8 mouse cellular contexts compared by ENCODE assay signal in genomic region chr11:69457006-69457579, GRCm38 (mm10). TPM values are rescaled to one million over a fixed set of nuclear protein-coding genes. Genes with fewer than 3 reads are reported as not detected.
A peak's percentile ranks its signal among the peaks of the same experiment; 100 is the strongest.
DNase-seq lines count a peak whose midpoint lies in the region; ATAC-seq and TF ChIP-seq lines count a peak whose summit lies in the region.
"Had no signal": no experiment of that assay in that cellular context is flagged by ENCODE, and none has a peak within 500 bp of the region (broad histone marks: within the 10 kb centered on the region; RNA-seq: fewer than 3 reads in every experiment).

No protein-coding gene starts in this region.

- H3K27ac ChIP-seq in forebrain, embryonic 14.5 days (ENCODE audit: low read depth, low read length): peak overlapping the region; percentile 39; the same call in 1 of the 2 replicates
- H3K27ac ChIP-seq in kidney, postnatal 0 days: no peak overlapping the region
- no peak overlapping the region for H3K27ac ChIP-seq in midbrain, postnatal 0 days (ENCODE audit: low read depth, low read length)
- H3K27ac ChIP-seq: layer of hippocampus, adult 2 months had no signal

- no peak for TF ChIP-seq CTCF in kidney, postnatal 0 days (IDR thresholded peaks at IDR 0.05; ENCODE audit: low read depth)
- TF ChIP-seq CTCF in midbrain, postnatal 0 days (IDR thresholded peaks at IDR 0.05): no peak

- 29% methylated on average over 6 of the region's 6 CpGs for WGBS in forebrain, embryonic 14.5 days
- WGBS in kidney, postnatal 0 days: 51% methylated on average over 6 of the region's 6 CpGs
- 21% methylated on average over 6 of the region's 6 CpGs for WGBS in midbrain, postnatal 0 days

- H3K4me1 ChIP-seq in forebrain, embryonic 14.5 days (ENCODE audit: control insufficient read depth, insufficient read depth, low read length): no peaks in the 10 kb centered on the region; the same call in 1 of the 2 replicates
- H3K4me1 ChIP-seq in kidney, postnatal 0 days (replicated peaks; ENCODE audit: insufficient read depth, low read length): peaks cover 3% of the 10 kb centered on the region; the same call in 1 of the 2 replicates
- H3K4me1 ChIP-seq in midbrain, postnatal 0 days (ENCODE audit: insufficient read depth, low read length): no peaks in the 10 kb centered on the region

- ATAC-seq in forebrain, embryonic 14.5 days: peak; percentile 65; the same call in 1 of the 2 replicates
- no peak; the same call in 1 of the 2 replicates for ATAC-seq in kidney, postnatal 0 days (replicated peaks; ENCODE audit: low FRiP score, low read depth)
- ATAC-seq in midbrain, postnatal 0 days (ENCODE audit: low FRiP score): no peak
- no peak for ATAC-seq in cerebellum, adult (ENCODE audit: insufficient number of reproducible peaks, low FRiP score, low TSS enrichment)

- no peaks in the 10 kb centered on the region for H3K27me3 ChIP-seq in forebrain, embryonic 14.5 days (replicated peaks; ENCODE audit: control insufficient read depth, insufficient read depth, low read length)
- H3K27me3 ChIP-seq in kidney, postnatal 0 days (ENCODE audit: insufficient read depth, low read length): no peaks in the 10 kb centered on the region
- no peaks in the 10 kb centered on the region for H3K27me3 ChIP-seq in midbrain, postnatal 0 days (ENCODE audit: insufficient read depth, low read length)

- H3K9ac ChIP-seq in forebrain, embryonic 14.5 days (ENCODE audit: low read length): no peak overlapping the region
- H3K9ac ChIP-seq in kidney, postnatal 0 days (ENCODE audit: low read depth, low read length): no peak overlapping the region
- no peak overlapping the region for H3K9ac ChIP-seq in midbrain, postnatal 0 days (replicated peaks; ENCODE audit: low read length, poor library complexity, severe bottlenecking)

- H3K36me3 ChIP-seq in forebrain, embryonic 14.5 days (ENCODE audit: control insufficient read depth, insufficient read depth, low read length): no peaks in the 10 kb centered on the region
- no peaks in the 10 kb centered on the region for H3K36me3 ChIP-seq in kidney, postnatal 0 days (ENCODE audit: insufficient read depth, low read length)
- no peaks in the 10 kb centered on the region for H3K36me3 ChIP-seq in midbrain, postnatal 0 days (ENCODE audit: insufficient read depth, low read length)

- H3K9me3 ChIP-seq in forebrain, embryonic 14.5 days (replicated peaks; ENCODE audit: control insufficient read depth, low read length): no peaks in the 10 kb centered on the region
- no peaks in the 10 kb centered on the region for H3K9me3 ChIP-seq in kidney, postnatal 0 days (replicated peaks; ENCODE audit: low read length)
- no peaks in the 10 kb centered on the region for H3K9me3 ChIP-seq in midbrain, postnatal 0 days (ENCODE audit: low read length)

- H3K4me3 ChIP-seq in forebrain, embryonic 14.5 days (ENCODE audit: low read depth, low read length): no peak overlapping the region
- H3K4me3 ChIP-seq in kidney, postnatal 0 days (replicated peaks; ENCODE audit: low read depth, low read length): no peak overlapping the region
- H3K4me3 ChIP-seq in midbrain, postnatal 0 days (ENCODE audit: low read depth, low read length): no peak overlapping the region
- H3K4me3 ChIP-seq: layer of hippocampus, adult 2 months had no signal

- H3K4me2 ChIP-seq in forebrain, embryonic 14.5 days (ENCODE audit: low read length): no peak overlapping the region
- no peak overlapping the region for H3K4me2 ChIP-seq in kidney, postnatal 0 days (ENCODE audit: low read length)
- no peak overlapping the region for H3K4me2 ChIP-seq in midbrain, postnatal 0 days (ENCODE audit: low read depth, low read length, poor library complexity, severe bottlenecking)

- intact Hi-C loops in left cerebral cortex, postnatal 36 days (cut with DNase I): no loop called here

- DNase-seq in ovary, postnatal 36 days (ENCODE audit: low spot score): peak; percentile 55
- DNase-seq in ovary, postnatal 14 days (ENCODE audit: low spot score): no peak
- DNase-seq in forebrain, embryonic 14.5 days (ENCODE audit: low spot score): peak; percentile 62
- peak; percentile 40 for DNase-seq in kidney, postnatal 0 days (ENCODE audit: low spot score)
- peak; percentile 74 for DNase-seq in midbrain, postnatal 0 days (ENCODE audit: low spot score)
- DNase-seq in left cerebral cortex, postnatal 36 days (ENCODE audit: low spot score in 2 of 2): no peak

RNA-seq across cellular contexts. Expression of gene Kdm6b, which starts 43.6 kb away (rescaled TPM):
- 28.7 and 38.2 TPM in 2 replicates for polyA plus RNA-seq in forebrain, embryonic 14.5 days (2014; fragmentation: Nextera tagmentation; extraction: Ambion mirVana)
- 23.2 and 26.8 TPM in 2 replicates for polyA plus RNA-seq in kidney, postnatal 0 days (2015; fragmentation: Nextera tagmentation; extraction: Ambion mirVana)
- total RNA-seq in midbrain, postnatal 0 days (2014; rRNA removed): 12.1 and 14.5 TPM in 2 replicates
- polyA plus RNA-seq in midbrain, postnatal 0 days (2015; fragmentation: Nextera tagmentation; extraction: Ambion mirVana): 18.9 and 22.7 TPM in 2 replicates
- 10 to 100 TPM; 19.9 to 23.9 TPM for total RNA-seq in left cerebral cortex, postnatal 36 days (2021)

RNA-seq across cellular contexts. Expression of gene Tmem88, which starts 59.1 kb away (rescaled TPM):
- 4.7 and 5.7 TPM in 2 replicates for polyA plus RNA-seq in forebrain, embryonic 14.5 days (2014; fragmentation: Nextera tagmentation; extraction: Ambion mirVana)
- 55.5 and 61.3 TPM in 2 replicates for polyA plus RNA-seq in kidney, postnatal 0 days (2015; fragmentation: Nextera tagmentation; extraction: Ambion mirVana)
- total RNA-seq in midbrain, postnatal 0 days (2014; rRNA removed): 4.4 and 5.7 TPM in 2 replicates
- polyA plus RNA-seq in midbrain, postnatal 0 days (2015; fragmentation: Nextera tagmentation; extraction: Ambion mirVana): 5.8 and 6.3 TPM in 2 replicates
- total RNA-seq in left cerebral cortex, postnatal 36 days (2021): 1 to 10 TPM; 2.9 to 4.7 TPM

Comparison
In these comparisons a context has a peak if more than half of its experiments do, and no peak if none do; other contexts are left out.
1. DNase-seq: peak in ovary, postnatal 36 days (single experiment), forebrain, embryonic 14.5 days (single experiment), kidney, postnatal 0 days (single experiment) and midbrain, postnatal 0 days (single experiment); none in ovary, postnatal 14 days (single experiment) and left cerebral cortex, postnatal 36 days (0 of 2).